Mouse (Mus musculus) left cerebral cortex, adult 2 months (tissue): ENCODE data around the gene Slc35e1. TPM values are rescaled to one million over a fixed set of nuclear protein-coding genes. Genes with fewer than 3 reads are reported as not detected.

Source experiments
- DNase-seq, 2 experiments: peaks; one replicate each; pipeline ENCODE4 v3.0.0; 2021 to 2022; ENCODE audit warnings: low spot score in 2 of 2, mixed read lengths in 1 of 2; ENCODE audit errors: extremely low spot score in 1 of 2
- H3K27ac ChIP-seq: fragments of 200-600 bp; 2 replicates; pipeline ENCODE4 v1.8.1; 2022
- H3K4me3 ChIP-seq: fragments of 200-600 bp; 2 replicates; pipeline ENCODE4 v1.8.1; 2022
- CTCF ChIP-seq: fragments of 200-600 bp; IDR thresholded peaks from 2 replicates; pipeline ENCODE4 v1.8.1; 2022; ENCODE audit warnings: antibody characterized with exemption, mild to moderate bottlenecking, moderate library complexity
- intact Hi-C: fragments of 180-260 bp; cut with DNase I; formaldehyde crosslinking; loops from one replicate; pipeline ENCODE4 v1.15.1; 2025
- microRNA-seq, 2 experiments: library from miRNA; unstranded; fragments of <30 nt; microRNA quantifications; one replicate each; pipeline ENCODE4 v1.2.0; 2021
- total RNA-seq, 2 experiments: library from RNA; stranded (reverse); gene quantifications; 2 replicates each; pipeline ENCODE4 v1.2.3; 2021

Gene Slc35e1
- total RNA-seq, 2 experiments from 2014 or later: 55.5 to 56.7 TPM

DNA sequence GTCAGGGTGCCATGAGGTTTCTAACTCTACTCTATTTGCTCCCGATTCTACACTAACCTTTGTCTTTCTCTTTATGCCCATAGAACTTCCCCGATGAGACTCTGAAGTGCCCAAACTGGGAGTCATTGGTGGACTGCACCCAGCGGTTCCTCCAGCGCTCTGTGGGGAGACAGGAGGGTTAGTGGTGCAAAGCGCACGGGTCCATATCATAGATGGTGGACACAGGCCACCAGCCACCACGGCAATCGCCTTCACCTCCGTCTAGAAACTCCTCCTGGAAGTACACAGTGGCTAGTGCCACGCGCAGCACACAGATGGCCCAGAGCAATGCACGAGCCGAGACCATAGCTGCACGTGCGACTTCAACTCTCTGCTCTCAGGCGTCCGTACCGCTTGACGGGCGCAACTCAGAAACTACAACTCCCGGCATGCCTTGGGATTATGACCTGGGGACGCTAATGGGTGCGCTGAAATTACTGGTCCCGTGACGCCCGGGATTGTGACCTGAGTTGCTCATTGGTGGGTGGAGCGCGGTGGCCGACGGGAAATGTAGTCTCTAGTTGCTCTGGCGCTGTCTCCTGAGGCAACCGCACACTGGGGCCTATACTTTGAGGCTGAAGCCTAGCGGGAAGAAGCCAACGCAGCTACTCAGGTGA, 48.9 kb downstream of the Slc35e1 start, which contains the start of the genes Calr3 and 1700030K09Rik:
Gene Calr3 (minus strand): TSS at position 533 of the 656 bp plus-strand sequence.
Gene 1700030K09Rik (plus strand): TSS at position 543 of the 656 bp plus-strand sequence.
- H3K27ac ChIP-seq: peak within 1 kb of the TSS; percentile 76
- peak; percentile 97 to 98 for DNase-seq
- TF ChIP-seq CTCF: no peak
- intact Hi-C loops: no loop called here
- peak within 1 kb of the TSS; percentile 56 for H3K4me3 ChIP-seq

- Histone ChIP-seq H3K27ac (no peak overlapping the region), H3K4me3 (no peak overlapping the region)
- TF ChIP-seq CTCF: no peak
- DNase-seq: no peak
- intact Hi-C loops: no loop called here
These were observed 54.0 kb downstream of the Slc35e1 start for GRCm38 (mm10) chr8:72438248-72439015.

DNA sequence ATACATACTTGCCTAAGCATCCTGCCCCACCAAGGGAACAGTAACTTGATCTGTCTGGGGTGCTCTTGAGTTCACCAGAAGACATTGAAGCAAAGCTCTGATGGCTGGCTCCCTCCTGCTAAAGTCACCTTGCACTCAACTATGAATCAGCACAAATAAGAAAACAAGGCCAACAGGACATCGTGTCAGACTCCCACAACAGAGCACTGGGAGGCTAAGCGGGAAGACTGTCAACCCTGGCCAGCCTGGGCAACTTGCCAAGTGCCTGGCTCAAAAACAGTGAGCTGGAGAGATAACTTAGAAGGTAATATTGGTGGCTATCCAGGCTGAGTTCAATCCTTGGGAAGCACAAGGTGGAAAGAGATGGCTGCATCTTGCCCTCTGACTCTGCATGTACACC, 57.5 kb downstream of the Slc35e1 start:
- DNase-seq: no peak
- no peak for TF ChIP-seq CTCF
- Histone ChIP-seq H3K27ac (no peak overlapping the region), H3K4me3 (no peak overlapping the region)
- intact Hi-C loops: no loop called here

Small RNA genes lying within 50 kb of the gene (microRNA-seq; reads per million reads assigned to microRNA genes)
- gene Gm28019 (0 reads per million in 2 experiments), gene Mir7068 (1.4 to 3.2 reads per million in 2 experiments)

Other genes starting within 250 kb of the Slc35e1 start
- 1 to 10 TPM; 3.9 to 6.2 TPM for gene Gm10282, start 187.4 kb downstream of the Slc35e1 start, total RNA-seq
- 10 to 100 TPM; 17.1 to 32.3 TPM for gene Klf2, start 173.6 kb downstream of the Slc35e1 start, total RNA-seq
- 10 to 100 TPM; 66.4 to 73.0 TPM for gene Eps15l1, start 71.2 kb downstream of the Slc35e1 start, total RNA-seq
- gene Calr3, start 48.7 kb downstream of the Slc35e1 start, total RNA-seq: 1 to 10 TPM in 1 of 2 experiments, under 1 TPM in 1; 0.97 to 1.5 TPM
- 10 to 100 TPM; 14.8 to 15.6 TPM for gene 1700030K09Rik, start 48.7 kb downstream of the Slc35e1 start, total RNA-seq
- gene Cherp, start 17.4 kb downstream of the Slc35e1 start, total RNA-seq: 10 to 100 TPM; 72.7 to 74.0 TPM
- gene Med26, start 55.7 kb upstream of the Slc35e1 start, total RNA-seq: 10 to 100 TPM; 11.1 to 11.3 TPM
- gene Smim7, start 78.5 kb upstream of the Slc35e1 start, total RNA-seq: 100 to 1,000 TPM; 113 to 114 TPM
- 100 to 1,000 TPM; 103 to 108 TPM for gene Tmem38a, start 79.4 kb upstream of the Slc35e1 start, total RNA-seq
- 10 to 100 TPM; 46.1 to 46.9 TPM for gene Nwd1, start 154.1 kb upstream of the Slc35e1 start, total RNA-seq
- 100 to 1,000 TPM; 148 to 162 TPM for gene Sin3b, start 230.7 kb upstream of the Slc35e1 start, total RNA-seq